Mouse (Mus musculus) midbrain, embryonic 14.5 days (tissue): ENCODE results near the gene Polr2f. TPM values are rescaled to one million over a fixed set of nuclear protein-coding genes. Genes with fewer than 3 reads are reported as not detected.
A peak's percentile ranks its signal among the peaks of the same experiment; 100 is the strongest.

ENCODE experiments used
- ATAC-seq: fragments of 200-750 bp; cut with Nextera tagmentation; 2 replicates; pipeline ENCODE4 v1.8.0; 2017; ENCODE audit warnings: moderate number of reproducible peaks, moderate library complexity; ENCODE audit not compliant: low FRiP score, low TSS enrichment
- DNase-seq: peaks from one replicate; pipeline ENCODE4 v3.0.0-alpha.2; 2015
- H3K27ac ChIP-seq: fragments of 300-500 bp; sonication (generic); replicated peaks from 2 replicates; pipeline ENCODE4 v1.5.1; 2014; ENCODE audit warnings: mild to moderate bottlenecking, low read depth, low read length, moderate library complexity
- H3K27me3 ChIP-seq: fragments of 300-500 bp; sonication (generic); 2 replicates; pipeline ENCODE4 v1.6.1; 2014; ENCODE audit warnings: low read length, control low read depth, mixed read lengths; ENCODE audit not compliant: control insufficient read depth, insufficient read depth
- H3K36me3 ChIP-seq: fragments of 300-500 bp; sonication (generic); 2 replicates; pipeline ENCODE4 v1.6.1; 2014; ENCODE audit warnings: low read length, control low read depth; ENCODE audit not compliant: control insufficient read depth, insufficient read depth
- H3K4me1 ChIP-seq: fragments of 300-500 bp; sonication (generic); 2 replicates; pipeline ENCODE4 v1.6.1; 2014; ENCODE audit warnings: mild to moderate bottlenecking, antibody characterized with exemption, low read length, control low read depth; ENCODE audit not compliant: control insufficient read depth, insufficient read depth
- H3K4me2 ChIP-seq: fragments of 300-500 bp; sonication (generic); 2 replicates; pipeline ENCODE4 v1.6.1; 2014; ENCODE audit warnings: mild to moderate bottlenecking, low read length, moderate library complexity
- H3K4me3 ChIP-seq: fragments of 300-500 bp; sonication (generic); replicated peaks from 2 replicates; pipeline ENCODE4 v1.5.1; 2014; ENCODE audit warnings: low read depth, low read length
- H3K9ac ChIP-seq: fragments of 300-500 bp; sonication (generic); replicated peaks from 2 replicates; pipeline ENCODE4 v1.6.1; 2014; ENCODE audit warnings: mild to moderate bottlenecking, low read length, moderate library complexity
- H3K9me3 ChIP-seq: fragments of 300-500 bp; sonication (generic); 2 replicates; pipeline ENCODE4 v1.6.1; 2016; ENCODE audit warnings: low read length, control low read depth, mixed read lengths; ENCODE audit not compliant: control insufficient read depth
- WGBS: fragments of 180-500 bp; shearing (Covaris S2); extraction: QIAGEN DNeasy Blood & Tissue Kit; methylation state at CpG from one replicate; pipeline ENCODE4 v1.1.7; 2014; 5-methylcytosine and 5-hydroxymethylcytosine counted together
- polyA plus RNA-seq: library from polyadenylated mRNA; unstranded; fragments of >200 nt; fragmentation: Nextera tagmentation; extraction: Ambion mirVana; gene quantifications from 2 replicates; pipeline ENCODE4 v1.2.1, GENCODE M21; 2014

Gene Polr2f
- 287 and 355 TPM in 2 replicates for polyA plus RNA-seq

DNA sequence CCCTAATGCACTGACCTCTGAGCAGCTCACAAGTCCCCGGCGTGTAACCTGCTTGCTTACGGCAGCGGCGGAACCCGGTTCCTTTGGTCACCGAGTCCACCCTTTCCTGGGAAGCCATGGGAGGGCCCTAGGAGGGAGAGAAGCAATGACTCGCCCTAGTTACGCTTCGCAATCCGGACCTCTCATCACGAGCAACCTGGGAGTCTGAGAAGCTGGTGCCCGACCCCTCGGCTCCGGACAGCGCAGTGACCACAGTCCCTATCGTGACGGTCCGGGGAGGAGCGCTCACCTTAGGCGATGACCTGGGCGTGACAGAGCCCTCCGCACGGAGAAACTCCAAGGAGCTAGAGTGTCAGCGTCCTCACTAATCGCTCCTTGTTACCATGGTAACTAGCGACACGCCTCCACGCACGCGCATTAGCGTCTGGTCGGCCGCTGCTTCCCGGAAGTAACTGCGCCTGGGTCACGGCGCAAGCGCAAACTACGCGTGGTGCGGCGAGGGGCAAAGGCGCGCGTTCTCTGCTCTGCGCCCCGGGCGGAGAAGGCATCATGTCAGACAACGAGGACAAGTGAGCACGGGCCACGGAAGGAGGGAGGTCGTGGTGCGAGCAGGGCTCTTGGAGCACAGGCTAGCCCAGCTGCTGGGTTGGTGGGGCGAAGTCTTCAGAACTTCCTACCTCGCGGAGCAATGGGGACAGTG is at the start of gene Polr2f, which contains the start of gene 1700088E04Rik:
Gene Polr2f (plus strand): TSS at position 144 of the 700 bp plus-strand sequence.
Gene 1700088E04Rik (minus strand): TSS at position 388 of the 700 bp plus-strand sequence.
- Histone ChIP-seq H3K4me1 (peaks cover 11% of the 10 kb centered on the region), H3K4me2 (peak within 1 kb of the TSS; percentile 71), H3K27me3 (no peaks in the 10 kb centered on the region), H3K9ac (peak within 1 kb of the TSS; percentile 69), H3K4me3 (peak within 1 kb of the TSS; percentile 92), H3K27ac (0 out of 2 replicates have a peak within 1 kb of the TSS, but pooled peaks have one; percentile 26), H3K9me3 (no peaks in the 10 kb centered on the region), H3K36me3 (peaks cover 21% of the 10 kb centered on the region)
- WGBS, result under 1% methylated on average over 57 of the region's 57 CpGs
- peak; percentile 99 for DNase-seq
- ATAC-seq, result peak; percentile 92

DNA sequence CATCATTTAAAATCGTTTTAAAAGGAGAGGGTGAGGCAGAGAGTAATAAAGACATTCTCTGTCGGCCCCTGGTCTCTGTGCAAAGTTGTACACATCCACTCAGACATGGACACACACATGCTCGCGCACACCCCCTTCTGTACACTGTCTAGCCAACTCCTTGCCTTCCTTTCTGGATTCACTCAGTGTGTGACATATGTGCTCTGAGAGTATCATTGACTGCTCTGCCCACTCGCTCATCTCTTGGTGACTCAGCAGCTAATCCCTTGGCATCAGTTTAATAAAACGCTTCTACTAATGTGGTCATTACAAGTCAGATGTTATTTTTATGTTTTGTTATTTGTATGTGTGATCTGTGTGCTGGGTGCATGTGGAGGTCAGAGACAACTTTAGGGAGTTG is 48.5 kb upstream of the Polr2f start:
- Histone ChIP-seq H3K9ac (no peak overlapping the region), H3K27ac (no peak overlapping the region), H3K4me2 (no peak overlapping the region), H3K4me1 (no peaks in the 10 kb centered on the region), H3K4me3 (no peak overlapping the region), H3K27me3 (no peaks in the 10 kb centered on the region), H3K9me3 (no peaks in the 10 kb centered on the region), H3K36me3 (peaks cover 84% of the 10 kb centered on the region)
- ATAC-seq, result no peak
- 91% methylated on average over 6 of the region's 6 CpGs for whole genome bisulfite sequencing
- DNase-seq, result no peak

GRCm38 (mm10) chr15:79093083-79093839 is 47.5 kb upstream of the Polr2f start:
- Histone ChIP-seq H3K27me3 (no peaks in the 10 kb centered on the region), H3K4me1 (no peaks in the 10 kb centered on the region), H3K9ac (no peak overlapping the region), H3K4me2 (no peak overlapping the region), H3K27ac (no peak overlapping the region), H3K9me3 (no peaks in the 10 kb centered on the region), H3K4me3 (no peak overlapping the region), H3K36me3 (peaks cover 77% of the 10 kb centered on the region)
- WGBS, result 75% methylated on average over 7 of the region's 7 CpGs
- ATAC-seq (no peak), DNase-seq (peak; percentile 15)

GRCm38 (mm10) chr15:79095483-79095882 is 45.3 kb upstream of the Polr2f start:
- 86% methylated on average over 5 of the region's 5 CpGs for WGBS
- DNase-seq, result no peak

DNA sequence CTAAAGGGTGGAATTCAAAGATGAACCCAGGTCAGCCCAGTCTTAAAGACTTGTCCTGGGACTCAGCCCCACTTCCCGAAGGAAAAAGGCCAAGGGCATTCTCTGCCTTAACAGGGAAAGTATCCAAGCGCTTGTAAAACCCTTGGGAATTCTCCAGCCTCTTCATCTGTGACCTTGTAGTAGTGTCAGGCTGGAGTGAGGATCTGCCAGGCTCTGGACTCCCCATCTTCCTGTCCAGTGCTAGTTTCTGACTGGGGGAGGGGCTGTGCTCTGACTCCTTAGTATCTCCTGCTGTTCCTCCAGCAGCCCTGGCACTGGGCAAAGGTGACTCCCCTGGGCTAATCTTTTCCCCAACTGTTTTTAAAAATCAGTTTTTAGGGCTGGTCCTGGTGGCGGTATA is 44.3 kb upstream of the Polr2f start:
- Histone ChIP-seq H3K4me3 (no peak overlapping the region), H3K9ac (no peak overlapping the region), H3K36me3 (peaks cover 44% of the 10 kb centered on the region), H3K27ac (no peak overlapping the region), H3K4me2 (no peak overlapping the region), H3K4me1 (no peaks in the 10 kb centered on the region), H3K27me3 (no peaks in the 10 kb centered on the region), H3K9me3 (no peaks in the 10 kb centered on the region)
- WGBS, result 75% methylated on average over 3 of the region's 3 CpGs
- ATAC-seq (no peak), DNase-seq (no peak)

More at GRCm38 (mm10) chr15:79095483-79095882, 45.3 kb upstream of the Polr2f start:
- Histone ChIP-seq H3K9ac (no peak overlapping the region), H3K4me1 (no peaks in the 10 kb centered on the region), H3K4me3 (no peak overlapping the region), H3K27me3 (no peaks in the 10 kb centered on the region), H3K4me2 (no peak overlapping the region), H3K27ac (no peak overlapping the region), H3K9me3 (no peaks in the 10 kb centered on the region), H3K36me3 (peaks cover 55% of the 10 kb centered on the region)
- ATAC-seq, result no peak

DNA sequence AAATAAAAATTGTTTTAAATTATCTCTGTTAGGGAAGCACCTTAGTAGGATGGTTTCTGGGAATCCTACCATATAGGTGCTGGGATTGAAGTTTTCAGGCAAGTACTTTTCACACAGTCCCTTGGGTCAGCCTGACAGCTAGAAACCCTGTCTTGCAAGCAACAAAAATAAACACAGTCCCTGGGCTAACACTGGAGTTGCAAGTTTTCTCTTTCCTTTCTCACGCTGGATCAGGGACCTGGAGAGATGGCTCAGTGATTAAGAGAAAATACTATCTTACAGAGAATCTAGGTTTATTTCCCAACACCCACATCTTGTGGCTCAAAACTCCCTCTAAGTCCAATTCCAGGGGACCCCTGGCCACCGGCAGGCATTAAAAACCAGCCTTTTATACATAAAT is 43.7 kb upstream of the Polr2f start:
- WGBS, result 60% methylated on average over 2 of the region's 2 CpGs
- no peak for DNase-seq
- Histone ChIP-seq H3K4me3 (no peak overlapping the region), H3K27ac (no peak overlapping the region), H3K36me3 (peaks cover 39% of the 10 kb centered on the region), H3K4me1 (no peaks in the 10 kb centered on the region), H3K9me3 (no peaks in the 10 kb centered on the region), H3K4me2 (no peak overlapping the region), H3K27me3 (no peaks in the 10 kb centered on the region), H3K9ac (no peak overlapping the region)
- no peak for ATAC-seq

- Histone ChIP-seq H3K4me2 (no peak overlapping the region), H3K9ac (no peak overlapping the region), H3K27me3 (no peaks in the 10 kb centered on the region), H3K36me3 (peaks cover 34% of the 10 kb centered on the region), H3K4me3 (no peak overlapping the region), H3K4me1 (no peaks in the 10 kb centered on the region), H3K27ac (no peak overlapping the region), H3K9me3 (no peaks in the 10 kb centered on the region)
- ATAC-seq, result no peak
- DNase-seq, result no peak
- 61% methylated on average over 6 of the region's 6 CpGs for WGBS
Observed at GRCm38 (mm10) chr15:79097611-79098025, 43.2 kb upstream of the Polr2f start.

DNA sequence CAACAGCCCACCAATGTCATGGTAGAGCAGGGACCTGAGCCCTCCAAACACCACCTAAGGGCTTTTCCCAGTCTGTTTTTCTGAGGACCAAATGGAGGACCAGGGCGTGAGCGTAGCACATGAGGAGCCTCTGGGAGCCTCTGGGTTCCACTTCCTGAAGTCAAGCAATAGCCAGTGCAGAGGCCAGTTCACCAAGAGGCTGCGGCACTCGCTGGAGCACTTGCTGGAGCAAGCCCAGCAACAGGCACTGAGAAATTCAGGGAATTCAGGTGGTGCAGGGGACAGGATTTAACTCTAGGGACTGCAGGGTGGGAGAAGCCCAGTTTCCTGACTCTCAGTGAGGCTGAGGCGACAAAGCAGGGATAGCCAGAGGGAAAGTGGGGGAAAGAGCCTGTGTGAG is 42.6 kb upstream of the Polr2f start:
- no peaks in the 10 kb centered on the region for H3K9me3 ChIP-seq
- no peak overlapping the region for H3K9ac ChIP-seq
- no peak overlapping the region for H3K4me2 ChIP-seq
- H3K4me1 ChIP-seq, result no peaks in the 10 kb centered on the region
- 76% methylated on average over 5 of the region's 5 CpGs for WGBS
- no peak overlapping the region for H3K4me3 ChIP-seq
- H3K36me3 ChIP-seq, result peaks cover 28% of the 10 kb centered on the region
- no peaks in the 10 kb centered on the region for H3K27me3 ChIP-seq
- ATAC-seq (no peak), DNase-seq (no peak)
- H3K27ac ChIP-seq, result no peak overlapping the region
